Mouse (Mus musculus): ENCODE results near the gene Trub2.

Trub2 gene

GRCm38 (mm10) chr2:29732559-29732958, 55.7 kb downstream of the Trub2 start:
- in situ Hi-C loops (cut with MboI, MseI), result loop anchor here in 1 of 2 experiments (10.0 kb wide), 1 partner anchor 1222 kb away; the partner anchor contains the start of gene Tor1b

- in situ Hi-C loops (cut with MboI, MseI), result loop anchor here in 1 of 2 experiments (10.0 kb wide), 1 partner anchor 1223 kb away; the partner anchor contains the start of gene Tor1b
Measured at GRCm38 (mm10) chr2:29731545-29731944, 56.8 kb downstream of the Trub2 start.

- in situ Hi-C loops (cut with MboI, MseI), result no loop called here
Measured at GRCm38 (mm10) chr2:29729500-29729899, 58.8 kb downstream of the Trub2 start.

GRCm38 (mm10) chr2:29724664-29725365, 63.5 kb downstream of the Trub2 start:
- in situ Hi-C loops (cut with MboI, MseI), result no loop called here

GRCm38 (mm10) chr2:29723132-29723531, 65.2 kb downstream of the Trub2 start:
- in situ Hi-C loops (cut with MboI, MseI), result no loop called here

- in situ Hi-C loops (cut with MboI, MseI), result no loop called here
Measured at GRCm38 (mm10) chr2:29718581-29718980, 69.7 kb downstream of the Trub2 start.

- in situ Hi-C loops (cut with MboI, MseI), result no loop called here
Measured at GRCm38 (mm10) chr2:29716691-29717090, 71.6 kb downstream of the Trub2 start.

GRCm38 (mm10) chr2:29716143-29716542, 72.2 kb downstream of the Trub2 start:
- in situ Hi-C loops (cut with MboI, MseI), result no loop called here

- in situ Hi-C loops (cut with MboI, MseI), result no loop called here
Measured at GRCm38 (mm10) chr2:29714127-29714526, 74.2 kb downstream of the Trub2 start.

- in situ Hi-C loops (cut with MboI, MseI), result no loop called here
Measured at GRCm38 (mm10) chr2:29713501-29713900, 74.8 kb downstream of the Trub2 start.

GRCm38 (mm10) chr2:29711877-29712276, 76.4 kb downstream of the Trub2 start:
- in situ Hi-C loops (cut with MboI, MseI), result no loop called here

All from T-helper 17 cell (primary cell).